Mouse (Mus musculus): Measurements from ENCODE around the gene Shroom1. TPM values are rescaled to one million over a fixed set of nuclear protein-coding genes. Genes with fewer than 3 reads are reported as not detected.
"Not testable (repeated sequence)": the region's sequence is repeated elsewhere in the genome, so short reads cannot be mapped to it uniquely, and the experiment has no call there.

Shroom1 gene
- polyA plus RNA-seq (2015; fragmentation: Nextera tagmentation; extraction: Ambion mirVana): 1.3 and 1.4 TPM in 2 replicates

DNA sequence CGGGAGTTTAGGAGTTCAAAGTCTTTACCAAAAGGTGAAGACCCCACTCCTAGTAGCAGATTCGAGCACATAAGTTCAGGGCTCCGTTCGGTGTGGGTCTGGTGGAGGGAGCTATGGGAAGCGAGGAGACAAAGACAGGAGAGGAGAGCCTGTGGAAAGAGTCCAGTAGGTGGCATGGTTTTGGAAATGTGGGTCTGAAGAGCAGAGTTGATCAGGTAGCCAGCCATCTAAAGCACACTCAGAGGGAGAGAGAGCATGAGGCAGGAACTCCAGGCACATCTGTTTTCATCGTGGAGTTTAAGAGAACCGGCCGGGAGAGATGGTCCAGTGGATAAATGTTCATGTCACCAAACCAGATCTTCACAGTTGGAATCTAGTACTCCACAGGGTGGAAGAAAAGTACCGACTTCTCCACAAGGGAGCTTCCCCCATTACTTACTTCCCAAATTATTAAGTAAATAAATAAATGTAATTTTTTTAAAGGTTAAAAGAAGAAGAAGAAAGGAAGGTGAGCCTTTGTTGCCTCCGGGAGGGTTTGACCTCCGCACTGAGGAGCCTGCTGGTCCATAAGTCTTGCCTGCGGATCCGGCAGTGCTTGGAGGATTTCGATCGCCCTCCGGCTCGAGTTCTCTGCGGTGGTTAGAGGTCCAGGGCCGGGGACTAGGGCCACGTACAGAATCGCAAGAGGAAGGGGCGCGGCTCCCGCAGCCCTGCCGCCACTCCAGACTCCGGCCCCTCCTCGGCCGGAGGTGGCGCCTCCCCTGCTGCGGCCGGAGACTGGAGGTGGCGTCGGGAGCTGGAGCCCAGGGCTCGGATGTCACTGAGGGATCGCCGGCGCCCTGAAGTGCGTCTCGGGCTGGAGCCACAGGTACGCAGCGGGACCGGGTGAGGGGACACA lies at the start of gene Shroom1, which contains the start of gene Gm10447:
Gene Shroom1 (plus strand): TSS at position 732 of the 898 bp plus-strand sequence.
Gene Gm10447 (minus strand): TSS at position 637 of the 898 bp plus-strand sequence.
- ATAC-seq: peak; percentile 89
- peaks cover 4% of the 10 kb centered on the region; the same call in 1 of the 2 replicates for H3K27me3 ChIP-seq (replicated peaks; ENCODE audit: control insufficient read depth, insufficient read depth, low read length)
- H3K4me2 ChIP-seq (ENCODE audit: low read depth, low read length): peak within 1 kb of the TSS; percentile 91
- WGBS: 3% methylated on average over 42 of the region's 42 CpGs
- no peaks in the 10 kb centered on the region for H3K9me3 ChIP-seq (ENCODE audit: control insufficient read depth, low read length)
- no peak within 1 kb of the TSS for H3K27ac ChIP-seq (ENCODE audit: low read length)
- H3K4me3 ChIP-seq (ENCODE audit: low read length): peak within 1 kb of the TSS; percentile 63
- H3K9ac ChIP-seq (ENCODE audit: low read depth, low read length): peak within 1 kb of the TSS; percentile 77
- no peaks in the 10 kb centered on the region for H3K4me1 ChIP-seq (ENCODE audit: control insufficient read depth, insufficient read depth, low read length)
- H3K36me3 ChIP-seq (ENCODE audit: control insufficient read depth, insufficient read depth, low read length): no peaks in the 10 kb centered on the region

- H3K27me3 ChIP-seq (replicated peaks; ENCODE audit: control insufficient read depth, insufficient read depth, low read length): no peaks in the 10 kb centered on the region
- no peak overlapping the region for H3K27ac ChIP-seq (ENCODE audit: low read length)
- peaks cover 5% of the 10 kb centered on the region for H3K36me3 ChIP-seq (ENCODE audit: control insufficient read depth, insufficient read depth, low read length)
- ATAC-seq: no peak
- no peak overlapping the region for H3K9ac ChIP-seq (ENCODE audit: low read depth, low read length)
- H3K4me1 ChIP-seq (ENCODE audit: control insufficient read depth, insufficient read depth, low read length): no peaks in the 10 kb centered on the region
- H3K9me3 ChIP-seq (ENCODE audit: control insufficient read depth, low read length): no peaks in the 10 kb centered on the region
- no peak overlapping the region for H3K4me3 ChIP-seq (ENCODE audit: low read length)
- H3K4me2 ChIP-seq (ENCODE audit: low read depth, low read length): no peak overlapping the region
These were observed 45.3 kb upstream of the Shroom1 start for GRCm38 (mm10) chr11:53411738-53412137.

- Histone ChIP-seq H3K4me2 (ENCODE audit: low read depth, low read length) (no peak overlapping the region), H3K27me3 (replicated peaks; ENCODE audit: control insufficient read depth, insufficient read depth, low read length) (no peaks in the 10 kb centered on the region), H3K9ac (ENCODE audit: low read depth, low read length) (no peak overlapping the region), H3K4me1 (ENCODE audit: control insufficient read depth, insufficient read depth, low read length) (no peaks in the 10 kb centered on the region), H3K9me3 (ENCODE audit: control insufficient read depth, low read length) (no peaks in the 10 kb centered on the region), H3K36me3 (ENCODE audit: control insufficient read depth, insufficient read depth, low read length) (no peaks in the 10 kb centered on the region; the same call in none of the 2 replicates), H3K4me3 (ENCODE audit: low read length) (no peak overlapping the region), H3K27ac (ENCODE audit: low read length) (no peak overlapping the region)
- ATAC-seq: no peak
- WGBS: 94% methylated on average over 4 of the region's 4 CpGs
These were observed 43.1 kb upstream of the Shroom1 start for GRCm38 (mm10) chr11:53413871-53414270.

DNA sequence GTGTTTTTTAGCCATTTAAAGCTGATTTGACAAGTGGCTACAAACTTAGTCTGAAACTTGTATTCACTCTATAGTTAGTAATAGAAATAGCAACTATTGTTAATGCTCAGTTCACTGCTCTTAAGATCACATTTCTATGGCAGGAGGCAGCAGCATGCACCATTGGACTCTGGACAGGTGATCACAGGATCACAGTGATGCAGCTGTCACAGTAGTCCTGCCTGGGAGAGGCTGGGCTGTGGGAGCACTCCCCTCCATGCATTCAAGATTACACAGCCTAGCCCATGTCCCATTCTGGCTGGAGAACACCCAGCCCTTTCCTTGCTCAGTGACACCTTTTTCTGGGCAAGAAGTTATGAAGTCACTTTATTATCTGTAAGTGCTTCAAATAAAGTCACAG lies 39.0 kb upstream of the Shroom1 start:
- Histone ChIP-seq H3K4me1 (ENCODE audit: control insufficient read depth, insufficient read depth, low read length) (no peaks in the 10 kb centered on the region), H3K4me3 (ENCODE audit: low read length) (no peak overlapping the region), H3K36me3 (ENCODE audit: control insufficient read depth, insufficient read depth, low read length) (no peaks in the 10 kb centered on the region; the same call in 1 of the 2 replicates), H3K27me3 (replicated peaks; ENCODE audit: control insufficient read depth, insufficient read depth, low read length) (no peaks in the 10 kb centered on the region), H3K9ac (ENCODE audit: low read depth, low read length) (no peak overlapping the region), H3K27ac (ENCODE audit: low read length) (peak overlapping the region; percentile 25; the same call in 1 of the 2 replicates), H3K4me2 (ENCODE audit: low read depth, low read length) (no peak overlapping the region), H3K9me3 (ENCODE audit: control insufficient read depth, low read length) (no peaks in the 10 kb centered on the region)
- peak; percentile 77 for ATAC-seq

- no peak within 1 kb of the TSS for H3K4me3 ChIP-seq (ENCODE audit: low read length)
- peak within 1 kb of the TSS; percentile 42 for H3K27ac ChIP-seq (ENCODE audit: low read length)
- WGBS: 62% methylated on average over 4 of the region's 4 CpGs
- H3K9me3 ChIP-seq (ENCODE audit: control insufficient read depth, low read length): no peaks in the 10 kb centered on the region
- H3K4me2 ChIP-seq (ENCODE audit: low read depth, low read length): no peak within 1 kb of the TSS
- no peaks in the 10 kb centered on the region for H3K27me3 ChIP-seq (replicated peaks; ENCODE audit: control insufficient read depth, insufficient read depth, low read length)
- peaks cover 4% of the 10 kb centered on the region; the same call in 1 of the 2 replicates for H3K4me1 ChIP-seq (ENCODE audit: control insufficient read depth, insufficient read depth, low read length)
- 0 out of 2 replicates have a peak within 1 kb of the TSS, but pooled peaks have one; percentile 13 for H3K9ac ChIP-seq (ENCODE audit: low read depth, low read length)
- ATAC-seq: peak; percentile 88
- no peaks in the 10 kb centered on the region for H3K36me3 ChIP-seq (ENCODE audit: control insufficient read depth, insufficient read depth, low read length)
These were observed 34.0 kb upstream of the Shroom1 start, which contains the start of gene Leap2 for GRCm38 (mm10) chr11:53423036-53423435. TSS of gene Leap2 (minus strand) at chr11:53423170.

GRCm38 (mm10) chr11:53424826-53425225 lies 32.2 kb upstream of the Shroom1 start:
- Histone ChIP-seq H3K27ac (ENCODE audit: low read length) (peak overlapping the region; percentile 47; the same call in 1 of the 2 replicates), H3K27me3 (replicated peaks; ENCODE audit: control insufficient read depth, insufficient read depth, low read length) (no peaks in the 10 kb centered on the region), H3K9me3 (ENCODE audit: control insufficient read depth, low read length) (no peaks in the 10 kb centered on the region), H3K9ac (ENCODE audit: low read depth, low read length) (no peak overlapping the region), H3K4me1 (ENCODE audit: control insufficient read depth, insufficient read depth, low read length) (peaks cover 4% of the 10 kb centered on the region; the same call in 1 of the 2 replicates), H3K4me2 (ENCODE audit: low read depth, low read length) (no peak overlapping the region), H3K36me3 (ENCODE audit: control insufficient read depth, insufficient read depth, low read length) (peaks cover 7% of the 10 kb centered on the region), H3K4me3 (ENCODE audit: low read length) (no peak overlapping the region)
- no peak for ATAC-seq
- 57% methylated on average over 2 of the region's 2 CpGs for WGBS

- Histone ChIP-seq H3K9ac (ENCODE audit: low read depth, low read length) (no peak overlapping the region), H3K9me3 (ENCODE audit: control insufficient read depth, low read length) (no peaks in the 10 kb centered on the region), H3K4me1 (ENCODE audit: control insufficient read depth, insufficient read depth, low read length) (peaks cover 4% of the 10 kb centered on the region; the same call in 1 of the 2 replicates), H3K4me3 (ENCODE audit: low read length) (no peak overlapping the region), H3K4me2 (ENCODE audit: low read depth, low read length) (no peak overlapping the region), H3K36me3 (ENCODE audit: control insufficient read depth, insufficient read depth, low read length) (peaks cover 7% of the 10 kb centered on the region), H3K27ac (ENCODE audit: low read length) (peak overlapping the region; percentile 47), H3K27me3 (replicated peaks; ENCODE audit: control insufficient read depth, insufficient read depth, low read length) (no peaks in the 10 kb centered on the region)
- 56% methylated on average over 3 of the region's 3 CpGs for WGBS
- no peak for ATAC-seq
These were observed 31.8 kb upstream of the Shroom1 start for GRCm38 (mm10) chr11:53425251-53425650.

GRCm38 (mm10) chr11:53425711-53426255 lies 31.2 kb upstream of the Shroom1 start:
- Histone ChIP-seq H3K9ac (ENCODE audit: low read depth, low read length) (no peak overlapping the region), H3K9me3 (ENCODE audit: control insufficient read depth, low read length) (no peaks in the 10 kb centered on the region), H3K4me2 (ENCODE audit: low read depth, low read length) (no peak overlapping the region), H3K27me3 (replicated peaks; ENCODE audit: control insufficient read depth, insufficient read depth, low read length) (no peaks in the 10 kb centered on the region), H3K4me3 (ENCODE audit: low read length) (no peak overlapping the region), H3K27ac (ENCODE audit: low read length) (peak overlapping the region; percentile 47), H3K4me1 (ENCODE audit: control insufficient read depth, insufficient read depth, low read length) (peaks cover 4% of the 10 kb centered on the region; the same call in 1 of the 2 replicates), H3K36me3 (ENCODE audit: control insufficient read depth, insufficient read depth, low read length) (peaks cover 7% of the 10 kb centered on the region)
- WGBS: 80% methylated on average over 6 of the region's 6 CpGs
- no peak for ATAC-seq

GRCm38 (mm10) chr11:53426914-53427313 lies 30.1 kb upstream of the Shroom1 start:
- H3K4me2 ChIP-seq (ENCODE audit: low read depth, low read length); H3K9me3 ChIP-seq (ENCODE audit: control insufficient read depth, low read length); H3K4me1 ChIP-seq (ENCODE audit: control insufficient read depth, insufficient read depth, low read length); H3K36me3 ChIP-seq (ENCODE audit: control insufficient read depth, insufficient read depth, low read length); H3K9ac ChIP-seq (ENCODE audit: low read depth, low read length); H3K27me3 ChIP-seq (replicated peaks; ENCODE audit: control insufficient read depth, insufficient read depth, low read length); H3K4me3 ChIP-seq (ENCODE audit: low read length); ATAC-seq; H3K27ac ChIP-seq (ENCODE audit: low read length): not testable (repeated sequence)
- WGBS: 85% methylated on average over 3 of the region's 3 CpGs
